Mouse (Mus musculus) hindbrain, postnatal 0 days (tissue): ENCODE data around the gene Fabp2. TPM values are rescaled to one million over a fixed set of nuclear protein-coding genes. Genes with fewer than 3 reads are reported as not detected.

Experiments used
- ATAC-seq: fragments of 200-750 bp; cut with Nextera tagmentation; 2 replicates; pipeline ENCODE4 v1.8.0; 2017; ENCODE audit warnings: mild to moderate bottlenecking, moderate TSS enrichment, moderate library complexity
- DNase-seq: peaks from one replicate; pipeline ENCODE4 v3.0.0-alpha.2; 2015; ENCODE audit warnings: low spot score
- H3K27ac ChIP-seq: fragments of 300-500 bp; sonication (generic); 2 replicates; pipeline ENCODE4 v1.5.1; 2014; ENCODE audit warnings: mild to moderate bottlenecking
- H3K27me3 ChIP-seq: fragments of 300-500 bp; sonication (generic); 2 replicates; pipeline ENCODE4 v1.6.1; 2014; ENCODE audit warnings: low read length, mixed read lengths; ENCODE audit not compliant: insufficient read depth
- H3K36me3 ChIP-seq: fragments of 300-500 bp; sonication (generic); 2 replicates; pipeline ENCODE4 v1.6.1; 2014; ENCODE audit warnings: low read length, mixed read lengths; ENCODE audit not compliant: insufficient read depth
- H3K4me1 ChIP-seq: fragments of 300-500 bp; sonication (generic); 2 replicates; pipeline ENCODE4 v1.6.1; 2014; ENCODE audit warnings: antibody characterized with exemption, low read length, mixed read lengths; ENCODE audit not compliant: insufficient read depth
- H3K4me2 ChIP-seq: fragments of 300-500 bp; sonication (generic); 2 replicates; pipeline ENCODE4 v1.6.1; 2014; ENCODE audit warnings: low read depth, mild to moderate bottlenecking, low read length, moderate library complexity, mixed read lengths
- H3K4me3 ChIP-seq: fragments of 300-500 bp; sonication (generic); 2 replicates; pipeline ENCODE4 v1.5.1; 2014; ENCODE audit warnings: low read length
- H3K9ac ChIP-seq: fragments of 300-500 bp; sonication (generic); replicated peaks from 2 replicates; pipeline ENCODE4 v1.6.1; 2014; ENCODE audit warnings: mild to moderate bottlenecking, low read length, moderate library complexity, mixed read lengths
- H3K9me3 ChIP-seq: fragments of 300-500 bp; sonication (generic); 2 replicates; pipeline ENCODE4 v1.6.1; 2016; ENCODE audit warnings: low read length, mixed read lengths
- CTCF ChIP-seq: IDR thresholded peaks from 2 replicates; pipeline ENCODE4 v1.5.1; 2016; ENCODE audit warnings: antibody characterized with exemption, control low read depth, low read depth
- WGBS: fragments of 180-500 bp; shearing (Covaris S2); extraction: QIAGEN DNeasy Blood & Tissue Kit; methylation state at CpG from one replicate; pipeline ENCODE4 v1.1.7; 2014; 5-methylcytosine and 5-hydroxymethylcytosine counted together
- polyA plus RNA-seq: library from polyadenylated mRNA; unstranded; fragments of >200 nt; fragmentation: Nextera tagmentation; extraction: Ambion mirVana; gene quantifications from 2 replicates; pipeline ENCODE4 v1.2.1, GENCODE M21; 2015
- total RNA-seq: library from RNA; depleted of rRNA; stranded (reverse); fragments of >200 nt; gene quantifications from 2 replicates; pipeline ENCODE4 v1.2.3, GENCODE M21; 2014

The Fabp2 gene
- total and polyA plus RNA-seq, 2 experiments from 2014 or later, result not detected

DNA sequence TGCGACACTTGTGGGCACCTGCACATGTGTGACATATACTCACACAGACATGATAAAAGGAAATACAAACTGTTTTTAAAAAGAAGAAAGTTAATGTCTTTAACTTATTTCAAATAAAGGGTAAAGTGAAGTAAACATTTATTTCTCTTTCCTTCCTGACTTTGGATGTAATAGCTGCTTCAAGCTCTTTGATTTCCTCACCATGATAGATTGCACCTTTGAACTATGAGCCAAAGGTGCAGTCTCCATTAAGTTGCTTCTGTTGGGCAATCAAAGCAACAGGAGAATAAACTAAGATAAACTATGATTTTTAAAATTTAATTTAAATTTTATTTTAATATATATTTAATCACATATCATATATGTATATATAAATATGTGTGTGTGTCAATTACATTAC is 26.6 kb upstream of the Fabp2 start:
- Histone ChIP-seq H3K9ac (no peak overlapping the region), H3K27ac (no peak overlapping the region), H3K4me1 (no peaks in the 10 kb centered on the region), H3K4me2 (no peak overlapping the region), H3K36me3 (no peaks in the 10 kb centered on the region), H3K27me3 (no peaks in the 10 kb centered on the region), H3K9me3 (no peaks in the 10 kb centered on the region), H3K4me3 (no peak overlapping the region)
- no peak for TF ChIP-seq CTCF
- WGBS, result 95% methylated on average over 1 of the region's 1 CpGs
- ATAC-seq, result no peak
- DNase-seq, result no peak

DNA sequence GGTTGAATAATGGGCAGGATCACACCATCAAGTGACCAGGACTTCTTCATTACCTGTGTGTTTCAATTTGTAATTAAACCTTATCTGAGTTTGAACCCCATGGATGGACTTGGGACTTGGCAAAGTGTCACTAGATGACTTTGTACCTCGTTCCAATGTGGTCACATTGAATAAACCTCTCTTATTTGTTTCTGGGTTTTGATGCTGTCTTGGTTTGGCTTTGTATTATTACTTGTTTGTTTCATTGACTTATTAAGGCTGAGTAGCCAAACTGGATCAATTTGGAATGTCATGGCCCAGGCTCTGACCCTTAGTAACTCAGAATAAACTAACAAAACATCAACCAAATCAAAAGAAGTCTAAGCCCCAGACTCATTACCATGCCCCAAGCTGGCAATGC is 23.3 kb upstream of the Fabp2 start:
- H3K9ac ChIP-seq, result no peak overlapping the region
- no peaks in the 10 kb centered on the region for H3K4me1 ChIP-seq
- no peaks in the 10 kb centered on the region for H3K27me3 ChIP-seq
- no peaks in the 10 kb centered on the region for H3K36me3 ChIP-seq
- H3K27ac ChIP-seq, result no peak overlapping the region
- no peaks in the 10 kb centered on the region for H3K9me3 ChIP-seq
- H3K4me3 ChIP-seq, result no peak overlapping the region
- no peak overlapping the region for H3K4me2 ChIP-seq
- no peak for DNase-seq
- 78% methylated on average over 1 of the region's 1 CpGs for whole genome bisulfite sequencing
- no peak for ATAC-seq
- TF ChIP-seq CTCF, result no peak

DNA sequence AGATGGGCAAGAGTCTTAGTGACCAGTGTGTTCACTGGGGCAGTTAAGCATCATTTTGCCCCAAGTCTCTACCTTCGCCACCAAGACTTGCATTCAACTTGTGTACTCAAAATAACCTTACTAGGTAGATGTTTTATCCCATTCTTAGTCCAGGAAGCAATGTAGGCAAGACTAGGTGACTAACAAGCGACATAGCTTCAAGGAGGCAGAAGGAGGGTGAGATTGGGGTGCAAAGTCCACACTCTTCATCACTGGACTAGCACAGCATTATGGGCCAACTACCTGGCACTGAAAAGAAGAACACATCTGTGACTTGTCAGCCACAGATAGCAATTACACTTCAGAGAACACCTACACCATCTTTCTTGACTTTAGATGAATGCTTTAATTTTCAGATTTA is 18.0 kb upstream of the Fabp2 start:
- Histone ChIP-seq H3K36me3 (no peaks in the 10 kb centered on the region), H3K27me3 (no peaks in the 10 kb centered on the region), H3K9ac (no peak overlapping the region), H3K9me3 (no peaks in the 10 kb centered on the region), H3K27ac (no peak overlapping the region), H3K4me1 (no peaks in the 10 kb centered on the region), H3K4me2 (no peak overlapping the region), H3K4me3 (no peak overlapping the region)
- ATAC-seq, result no peak
- no peak for DNase-seq
- TF ChIP-seq CTCF, result no peak
- WGBS, result 93% methylated on average over 2 of the region's 2 CpGs

DNA sequence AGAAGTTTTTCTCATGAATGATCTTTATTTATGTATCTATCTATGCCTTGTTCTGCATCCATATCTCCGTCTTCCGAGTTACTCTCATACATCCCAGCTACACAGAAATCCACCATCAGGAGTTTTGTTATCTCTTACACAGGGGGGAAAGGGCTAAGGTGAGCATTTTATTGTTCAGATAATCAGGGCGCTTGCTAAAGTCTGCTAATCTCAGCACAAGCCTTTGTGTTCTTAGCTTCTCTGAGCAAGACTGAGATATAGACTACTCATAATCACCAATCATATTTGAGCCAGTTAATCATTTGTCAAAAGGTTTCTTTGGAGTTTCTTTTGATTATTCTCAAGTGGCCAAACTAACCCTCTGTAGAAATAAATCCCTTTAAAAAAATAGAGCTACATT is 17.3 kb upstream of the Fabp2 start:
- no peaks in the 10 kb centered on the region for H3K4me1 ChIP-seq
- no peak for TF ChIP-seq CTCF
- no peak for DNase-seq
- no peaks in the 10 kb centered on the region for H3K27me3 ChIP-seq
- H3K4me3 ChIP-seq, result no peak overlapping the region
- 93% methylated on average over 3 of the region's 3 CpGs for WGBS
- no peaks in the 10 kb centered on the region for H3K36me3 ChIP-seq
- no peak overlapping the region for H3K27ac ChIP-seq
- H3K4me2 ChIP-seq, result no peak overlapping the region
- no peak overlapping the region for H3K9ac ChIP-seq
- ATAC-seq, result no peak
- no peaks in the 10 kb centered on the region for H3K9me3 ChIP-seq

DNA sequence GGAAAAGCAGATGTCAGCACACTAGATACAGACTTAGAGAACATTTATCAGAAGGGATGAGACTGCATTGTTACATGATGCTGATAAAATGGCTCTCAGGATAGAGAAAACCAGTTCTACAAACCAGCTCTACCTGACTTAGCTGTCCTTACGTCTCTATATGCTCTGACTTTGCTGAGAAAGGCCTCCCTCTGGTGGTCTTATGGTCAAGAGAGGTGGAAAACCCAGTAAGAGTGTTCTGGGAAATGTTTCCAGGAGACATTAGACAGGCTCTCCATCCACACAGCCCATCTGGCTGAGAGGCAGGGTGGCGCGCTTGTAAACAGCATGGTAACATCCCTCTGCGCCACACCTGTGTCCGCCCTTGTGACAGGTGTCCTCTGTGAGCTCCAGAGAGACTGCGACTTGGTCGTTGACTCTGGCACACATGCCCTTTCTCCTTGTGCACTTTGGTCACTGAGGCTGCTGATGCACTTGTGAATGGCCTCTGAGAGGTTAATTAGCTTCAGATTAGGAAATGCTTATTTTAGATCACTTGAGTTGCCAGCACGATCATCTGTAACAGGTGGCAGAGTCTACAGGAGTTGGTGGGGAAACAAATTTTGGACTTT is 16.1 kb upstream of the Fabp2 start:
- H3K9me3 ChIP-seq, result no peaks in the 10 kb centered on the region
- H3K27ac ChIP-seq, result no peak overlapping the region
- WGBS, result 88% methylated on average over 8 of the region's 8 CpGs
- no peak for DNase-seq
- no peak overlapping the region for H3K4me3 ChIP-seq
- TF ChIP-seq CTCF, result 0 out of 2 replicates have a peak, but pooled peaks have one; percentile 17
- H3K4me2 ChIP-seq, result no peak overlapping the region
- no peak overlapping the region for H3K9ac ChIP-seq
- no peak for ATAC-seq
- no peaks in the 10 kb centered on the region for H3K36me3 ChIP-seq
- H3K27me3 ChIP-seq, result no peaks in the 10 kb centered on the region
- no peaks in the 10 kb centered on the region for H3K4me1 ChIP-seq

DNA sequence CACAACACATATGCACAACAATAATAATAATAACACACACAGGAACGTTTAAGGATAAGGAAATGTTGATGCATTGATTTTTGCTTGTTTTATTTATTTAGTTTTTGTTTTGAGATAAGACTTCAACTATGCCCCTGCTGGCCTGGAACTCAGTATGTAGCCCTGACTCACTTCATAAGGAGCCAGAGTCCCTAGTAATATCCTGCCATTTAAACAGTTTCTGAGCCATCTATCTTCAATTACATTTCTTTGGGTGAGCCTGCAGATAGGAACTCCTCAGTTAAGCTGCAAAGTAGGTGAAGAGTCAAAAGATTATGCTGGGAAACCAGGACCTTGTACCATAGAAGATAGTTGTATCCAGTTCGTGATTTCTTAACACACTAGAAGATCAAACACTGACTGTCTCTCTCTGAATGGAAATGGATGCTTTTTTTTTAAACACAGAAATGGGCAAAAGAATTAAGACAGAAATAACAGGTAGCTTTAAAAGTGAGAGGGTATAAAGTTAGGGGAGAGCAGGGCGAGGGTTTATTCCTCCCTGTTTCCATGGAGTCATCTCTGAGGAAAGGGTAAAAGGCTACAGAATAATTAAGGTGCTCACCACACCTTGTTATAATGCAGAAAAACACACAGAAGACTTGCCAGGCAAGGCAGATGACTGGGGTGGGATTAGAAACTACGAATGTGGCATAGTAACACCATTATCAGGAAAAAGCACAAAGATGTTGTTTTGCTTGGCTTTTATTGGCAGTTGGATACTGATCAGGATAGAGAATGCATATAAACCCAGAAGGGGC is 7.2 kb upstream of the Fabp2 start:
- 81% methylated on average over 4 of the region's 4 CpGs for WGBS
- no peak overlapping the region for H3K27ac ChIP-seq

DNA sequence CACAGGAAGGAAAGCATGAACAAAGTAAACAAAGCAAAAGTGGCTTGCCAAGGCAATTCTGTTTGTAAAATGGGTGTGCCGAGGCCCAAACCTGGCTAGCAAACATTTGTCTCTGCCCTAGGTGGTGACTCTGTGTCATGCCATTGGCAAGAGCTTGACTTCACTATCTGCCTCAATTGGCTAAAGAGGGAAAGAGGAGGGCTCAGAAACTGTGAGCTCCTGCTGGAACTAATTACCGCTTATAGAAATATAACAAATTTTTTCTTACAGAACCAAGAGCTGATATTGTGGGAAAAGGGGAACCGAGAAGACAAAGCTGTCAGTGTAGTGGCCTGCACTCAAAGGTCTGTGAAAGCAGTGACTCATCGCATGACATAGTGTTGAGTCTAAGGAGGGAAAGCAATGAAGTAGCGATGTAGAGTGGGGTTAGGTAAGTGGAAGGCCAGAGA is 6.5 kb upstream of the Fabp2 start:
- DNase-seq (no peak), ATAC-seq (no peak)
- Histone ChIP-seq H3K27me3 (no peaks in the 10 kb centered on the region), H3K27ac (no peak overlapping the region), H3K4me2 (no peak overlapping the region), H3K9me3 (no peaks in the 10 kb centered on the region), H3K36me3 (no peaks in the 10 kb centered on the region), H3K4me1 (no peaks in the 10 kb centered on the region), H3K9ac (no peak overlapping the region), H3K4me3 (no peak overlapping the region)
- WGBS, result 93% methylated on average over 5 of the region's 5 CpGs
- no peak for TF ChIP-seq CTCF

More for the DNA sequence above, 7.2 kb upstream of the Fabp2 start:
- no peak overlapping the region for H3K4me3 ChIP-seq
- TF ChIP-seq CTCF, result no peak
- ATAC-seq, result no peak
- H3K27me3 ChIP-seq, result no peaks in the 10 kb centered on the region
- H3K36me3 ChIP-seq, result no peaks in the 10 kb centered on the region
- no peak overlapping the region for H3K4me2 ChIP-seq
- H3K9me3 ChIP-seq, result no peaks in the 10 kb centered on the region
- H3K9ac ChIP-seq, result no peak overlapping the region
- no peak for DNase-seq
- no peaks in the 10 kb centered on the region for H3K4me1 ChIP-seq
